Mouse (Mus musculus) kidney, postnatal 10 days (tissue): Measurements from ENCODE around the gene Mettl24.
A peak's percentile ranks its signal among the peaks of the same experiment; 100 is the strongest.

Experiments
- DNase-seq: peaks from one replicate; pipeline ENCODE4 v3.0.0; 2021; ENCODE audit warnings: mixed read lengths

Gene Mettl24

DNA sequence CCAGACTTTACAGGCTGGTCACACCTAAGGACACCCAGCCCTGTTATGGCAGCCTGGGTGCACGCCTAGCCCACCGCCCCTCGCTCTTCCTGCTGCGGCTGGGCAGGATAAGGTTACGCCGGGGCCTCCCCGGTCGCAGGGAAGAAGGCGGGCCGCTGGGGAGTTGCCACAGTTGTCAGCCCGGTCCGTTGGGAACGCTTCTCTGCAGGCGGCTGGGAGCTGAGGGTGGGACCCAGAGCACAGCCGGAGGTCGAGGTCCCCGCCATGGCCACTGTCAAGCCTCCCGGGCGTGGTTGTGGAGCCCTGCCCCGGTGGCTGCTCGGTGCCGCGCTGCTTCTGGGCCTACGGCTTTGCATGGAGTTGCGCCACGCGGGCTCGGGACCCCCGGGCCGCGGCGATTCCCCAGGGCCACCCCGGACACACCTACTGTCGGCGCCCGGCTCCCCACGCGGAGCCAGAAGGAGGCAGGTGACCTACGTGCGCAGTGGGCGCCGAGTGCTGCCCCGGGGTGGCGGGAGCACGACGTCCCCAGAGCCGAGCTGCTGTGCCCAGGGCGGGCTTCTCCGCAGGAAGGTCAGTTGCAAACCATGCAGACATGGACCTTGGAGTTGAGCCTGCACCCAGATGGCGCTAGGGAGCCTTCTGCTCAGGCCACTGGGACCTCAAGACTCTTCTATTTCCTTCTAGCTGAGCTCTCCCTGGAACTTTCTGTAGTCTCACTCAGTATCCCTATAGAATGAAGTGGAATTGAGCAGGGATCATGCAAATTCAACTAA is at the start of gene Mettl24:
Gene Mettl24 (plus strand): TSS at position 191 of the 776 bp plus-strand sequence.
- peak; percentile 92 for DNase-seq

DNA sequence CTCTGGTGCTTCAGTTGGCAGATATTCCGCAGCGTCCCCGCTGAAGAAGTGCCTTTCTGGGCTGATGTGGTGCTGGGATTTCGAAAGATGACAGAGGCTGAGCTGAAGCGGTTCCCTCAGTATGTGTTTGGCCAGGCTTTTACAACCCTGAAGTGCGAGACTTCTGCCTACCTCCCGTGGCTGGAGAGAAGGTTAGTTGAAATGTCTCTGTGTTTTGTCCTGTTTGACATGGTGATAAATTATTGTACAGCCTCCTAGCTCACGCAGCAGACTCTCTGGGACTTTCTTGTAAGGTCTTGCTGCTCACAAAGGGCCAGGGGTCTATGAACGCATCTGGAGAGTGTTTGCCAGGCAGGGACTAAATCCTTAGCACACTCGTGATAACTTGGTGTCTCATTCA is 45.8 kb upstream of the Mettl24 start:
- no peak for DNase-seq

DNA sequence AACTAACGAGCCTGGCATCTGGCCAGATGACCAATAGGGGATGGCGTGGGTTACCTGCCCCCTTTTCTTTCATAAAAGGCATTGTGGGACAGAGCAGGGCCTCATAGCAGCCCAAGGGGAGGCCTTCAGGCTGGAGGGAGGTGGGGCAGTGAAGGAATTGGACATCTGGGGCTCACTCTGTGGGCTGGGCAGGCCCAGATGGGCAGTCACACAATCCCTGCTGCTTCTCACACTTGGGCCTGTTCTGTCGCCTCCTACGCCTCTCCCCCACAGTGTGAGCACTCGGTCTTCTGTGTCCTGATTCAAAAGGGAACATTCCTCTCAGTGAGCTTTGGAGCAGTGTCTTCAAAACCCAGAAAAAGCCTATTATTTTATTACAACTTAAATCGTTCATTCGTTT is 44.8 kb upstream of the Mettl24 start:
- no peak for DNase-seq

DNA sequence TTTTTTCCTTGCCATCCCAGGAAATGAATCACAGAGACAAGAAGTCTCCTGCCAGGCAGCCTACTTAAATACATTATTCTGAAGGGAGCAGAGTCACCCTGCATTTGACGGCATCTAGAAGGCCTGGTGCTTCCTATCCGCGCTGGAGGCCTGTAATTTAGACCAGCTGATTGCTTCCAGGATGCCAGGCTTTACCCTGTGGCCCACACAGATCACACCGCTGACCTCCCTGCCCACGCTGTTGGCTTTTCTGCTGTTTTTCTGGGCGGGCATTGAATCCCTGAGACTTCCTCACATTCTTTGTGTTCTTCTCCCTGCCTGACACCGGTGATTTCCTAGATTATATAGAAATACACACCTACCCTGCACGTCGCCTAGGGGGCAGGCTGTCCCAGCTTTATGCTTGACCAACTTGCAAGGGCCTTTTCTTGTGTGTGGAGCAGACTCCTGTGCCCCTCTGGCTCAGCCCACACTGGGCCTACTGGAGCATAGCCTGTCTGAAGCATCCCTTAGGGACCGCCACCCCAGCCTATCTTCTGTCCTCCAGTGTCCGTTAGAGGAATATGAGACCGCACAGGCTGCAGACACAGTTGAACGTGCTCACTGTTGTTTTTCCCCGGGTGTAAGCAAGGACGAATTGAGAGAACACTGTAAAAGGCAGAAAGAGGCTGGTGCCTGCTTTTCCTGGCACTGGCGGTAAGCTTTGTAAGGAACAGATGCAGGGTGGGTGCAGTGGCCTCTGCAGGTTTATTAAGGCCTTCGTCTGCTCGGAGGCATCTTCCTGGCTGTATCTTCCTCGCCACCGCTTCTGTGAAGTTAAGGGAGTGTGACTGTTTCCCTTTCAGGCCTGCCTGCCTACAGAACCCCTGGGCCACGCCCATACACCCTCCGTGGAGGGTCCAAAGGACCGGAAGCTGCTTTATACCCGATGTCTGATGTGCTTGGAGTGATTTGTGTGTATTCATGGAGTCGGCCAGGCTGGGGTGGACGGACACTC is 44.0 kb upstream of the Mettl24 start:
- DNase-seq: no peak

DNA sequence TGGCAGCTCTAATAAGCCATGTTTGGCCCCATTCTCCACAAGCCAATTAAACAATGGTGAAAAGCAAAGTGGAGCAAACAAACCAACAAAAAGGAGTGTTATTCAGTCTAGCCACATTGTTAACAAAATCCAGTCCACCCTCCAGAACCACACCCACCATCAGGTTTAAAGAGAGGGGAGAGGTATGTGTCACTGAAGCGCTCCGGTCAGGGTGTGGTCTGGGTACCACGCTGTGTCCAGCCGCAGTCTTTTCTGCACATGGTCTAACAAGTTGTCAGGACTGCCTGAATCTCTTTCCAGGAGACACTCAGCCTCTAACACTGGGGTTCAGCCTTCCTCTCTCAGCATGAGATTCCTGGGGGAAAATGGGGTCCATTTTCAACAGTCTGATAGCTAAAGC is 42.7 kb upstream of the Mettl24 start:
- DNase-seq: no peak

DNA sequence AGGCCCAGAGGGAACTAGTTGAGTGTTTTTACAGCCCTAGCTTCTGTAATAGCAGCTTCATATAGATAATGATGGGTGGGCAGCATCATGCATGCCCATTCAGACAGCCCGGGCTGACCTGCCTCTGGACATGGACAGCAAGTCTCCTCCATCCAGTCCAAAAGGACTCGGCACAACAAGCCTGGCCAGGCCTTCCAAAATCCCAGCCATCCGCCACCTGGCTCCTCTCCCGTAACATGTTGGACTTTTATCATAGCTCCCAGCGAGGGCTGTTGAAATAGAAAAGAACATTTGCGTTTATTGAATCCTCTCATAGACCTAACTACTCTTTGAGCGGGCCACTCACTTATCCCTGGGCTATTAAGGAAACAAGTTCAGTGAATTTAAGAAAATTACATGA is 41.2 kb upstream of the Mettl24 start:
- no peak for DNase-seq

DNA sequence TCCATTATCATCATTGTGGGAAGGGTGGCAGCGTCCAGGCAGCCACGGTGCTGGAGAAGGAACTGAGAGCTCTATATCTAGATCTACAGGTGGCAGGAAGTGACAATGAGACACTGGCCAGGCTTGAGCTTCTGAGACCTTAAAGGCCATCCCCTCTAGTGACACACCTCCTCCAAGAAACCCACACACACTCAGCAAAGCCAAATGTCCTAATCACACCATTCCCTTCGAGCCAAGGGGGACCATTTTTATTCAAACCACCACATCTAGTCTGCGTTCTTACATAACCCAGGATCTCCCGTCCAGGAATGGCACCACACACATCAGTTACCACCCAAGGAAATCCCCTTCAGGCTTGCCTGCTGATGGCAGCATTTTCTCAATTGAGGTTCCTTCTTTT is 40.0 kb upstream of the Mettl24 start:
- DNase-seq: no peak

DNA sequence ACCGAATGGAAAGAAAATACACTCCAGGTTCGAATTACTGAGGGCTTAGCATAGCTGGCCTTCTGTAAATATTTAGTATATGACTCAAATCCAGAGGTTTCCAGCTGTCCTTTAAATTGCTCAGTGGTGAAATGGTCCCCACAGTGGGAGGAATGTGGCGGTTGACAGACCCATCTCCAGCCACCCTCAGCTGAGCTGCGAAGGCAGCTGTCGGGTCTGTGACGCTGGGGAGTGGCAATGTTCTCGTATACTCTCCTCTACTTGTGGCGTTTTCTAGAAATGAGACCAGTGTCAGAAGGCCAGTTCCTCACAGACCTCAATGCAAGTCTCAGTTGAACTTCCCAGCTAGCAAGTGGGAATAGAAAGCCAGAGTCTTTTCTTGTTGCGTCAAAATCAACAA is 38.6 kb upstream of the Mettl24 start:
- no peak for DNase-seq

DNA sequence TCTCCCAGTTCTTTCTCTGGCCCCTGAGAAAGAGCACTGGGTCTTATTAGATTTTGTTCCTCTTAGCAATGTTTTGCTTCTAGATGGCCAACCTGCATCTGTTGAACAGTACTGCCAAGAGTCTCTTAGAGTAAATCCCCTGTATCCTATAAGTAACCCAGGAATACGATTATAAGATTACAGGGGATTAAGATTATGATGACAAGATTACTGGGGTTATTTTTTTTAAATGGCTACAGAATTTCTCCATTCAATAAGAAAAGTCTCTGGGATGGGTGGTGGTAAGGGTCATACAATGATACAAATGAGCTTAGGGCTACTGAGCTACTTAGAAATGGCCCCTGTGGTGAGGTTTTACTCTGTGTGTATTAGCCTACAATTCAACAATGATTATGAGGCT is 37.7 kb upstream of the Mettl24 start:
- DNase-seq: no peak

DNA sequence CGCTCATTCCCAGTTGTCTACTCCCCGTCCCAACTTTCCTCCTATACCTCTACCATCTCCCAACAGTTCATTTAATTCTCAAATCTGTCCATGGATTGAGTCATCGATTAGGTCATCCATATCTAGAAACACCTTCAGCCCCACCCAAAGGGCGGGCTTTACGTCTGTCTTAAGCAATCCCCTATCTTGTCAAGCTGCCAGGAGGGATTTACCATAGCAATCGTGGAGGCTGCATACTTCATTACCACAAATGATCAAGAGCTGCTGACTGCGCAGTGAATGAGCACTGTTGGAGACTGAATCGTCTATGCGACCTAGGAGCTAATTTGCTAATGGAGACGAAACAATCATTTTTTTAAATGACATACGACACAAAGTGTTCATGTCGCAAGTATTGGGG is 34.3 kb upstream of the Mettl24 start:
- no peak for DNase-seq

DNA sequence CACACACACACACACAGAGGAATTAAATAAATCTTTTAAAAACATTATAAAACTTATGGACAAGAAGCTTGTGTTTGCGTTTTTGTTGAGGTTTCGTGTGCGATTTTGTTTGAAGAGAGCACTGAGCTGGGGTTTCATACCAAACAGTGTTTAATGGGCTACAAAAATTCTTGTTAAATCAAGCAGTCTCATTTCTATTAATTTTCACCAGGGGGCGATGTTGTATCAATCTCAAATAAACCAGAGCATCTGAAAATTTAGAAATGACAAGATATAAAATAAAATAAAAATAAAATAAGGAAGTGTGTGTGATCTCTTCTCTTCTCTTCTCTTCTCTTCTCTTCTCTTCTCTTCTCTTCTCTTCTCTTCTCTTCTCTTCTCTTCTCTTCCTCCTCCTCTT is 33.4 kb upstream of the Mettl24 start:
- no peak for DNase-seq

DNA sequence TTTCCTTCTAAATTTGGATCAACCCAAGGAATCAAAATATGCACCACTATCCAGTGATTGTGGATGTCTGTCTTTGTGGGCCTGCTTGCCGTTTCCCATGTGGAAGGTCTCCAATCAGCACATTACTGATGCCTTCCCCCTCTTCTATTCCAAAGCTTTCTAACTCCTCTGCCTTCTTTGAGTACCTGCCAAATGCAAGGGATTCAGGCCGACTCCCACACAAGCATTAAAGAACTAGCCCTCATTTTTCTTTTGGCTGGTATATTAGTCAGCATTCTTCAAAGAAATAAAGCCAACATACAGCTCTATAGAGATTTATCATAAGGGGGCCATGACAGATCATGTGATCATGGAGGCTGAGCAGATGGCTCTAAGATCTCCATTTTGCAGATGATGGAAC is 31.4 kb upstream of the Mettl24 start:
- no peak for DNase-seq

DNA sequence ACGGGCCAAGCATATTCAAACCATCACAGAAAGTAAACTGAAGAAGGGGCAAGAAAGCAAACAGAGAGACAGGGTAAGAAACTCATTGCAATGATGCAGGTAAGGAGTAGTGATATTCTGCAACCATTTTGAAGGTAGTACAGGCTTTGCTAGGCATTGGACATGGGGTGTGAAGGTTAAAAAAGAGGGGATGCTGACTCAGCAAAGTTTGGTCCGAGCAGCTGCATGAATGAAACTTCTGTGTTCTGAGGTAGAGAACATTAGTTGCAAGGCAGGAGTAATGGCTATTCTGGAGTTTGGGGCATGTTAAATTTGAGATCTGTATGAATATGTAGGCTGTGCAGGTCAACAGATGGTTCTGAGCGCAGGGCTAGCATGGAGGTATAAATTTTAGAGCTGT is 17.8 kb upstream of the Mettl24 start:
- DNase-seq: no peak

DNA sequence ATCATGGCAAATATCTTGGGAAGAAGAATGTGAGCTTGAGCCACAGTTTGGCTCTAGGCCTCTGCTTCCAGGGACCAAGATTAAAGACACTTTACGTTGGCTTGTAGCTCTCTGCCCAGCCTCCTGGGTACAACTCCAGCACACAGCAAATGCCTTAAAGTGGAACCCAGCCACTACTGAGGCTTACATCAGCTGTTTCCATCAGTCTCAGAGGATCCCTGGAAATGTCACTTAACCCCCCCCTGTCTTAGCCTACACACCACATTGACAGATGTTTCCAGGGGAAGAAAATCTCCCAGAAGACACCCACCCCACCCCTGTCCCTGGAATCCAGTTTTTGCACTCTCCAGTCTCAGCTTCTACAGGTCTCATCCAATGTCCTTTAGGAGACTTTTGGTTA is 16.1 kb upstream of the Mettl24 start:
- no peak for DNase-seq

DNA sequence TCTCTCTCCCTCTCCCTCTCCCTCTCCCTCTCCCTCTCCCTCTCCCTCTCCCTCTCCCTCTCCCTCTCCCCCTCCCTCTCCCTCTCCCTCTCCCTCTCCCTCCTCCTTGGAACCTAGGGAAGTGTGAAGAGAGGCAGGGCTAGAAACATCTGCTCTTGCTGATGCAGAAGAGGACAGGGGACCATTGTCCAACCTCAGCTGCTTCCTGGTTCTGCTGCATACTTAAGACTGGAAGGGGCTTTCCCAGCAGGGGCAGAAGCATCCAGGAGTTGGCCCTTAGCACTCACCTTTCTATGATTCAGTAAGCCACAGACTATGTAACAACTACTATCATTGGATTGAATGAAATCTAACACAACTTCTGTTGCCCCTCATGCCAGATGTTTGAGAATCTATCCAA is 14.4 kb upstream of the Mettl24 start:
- DNase-seq: no peak

DNA sequence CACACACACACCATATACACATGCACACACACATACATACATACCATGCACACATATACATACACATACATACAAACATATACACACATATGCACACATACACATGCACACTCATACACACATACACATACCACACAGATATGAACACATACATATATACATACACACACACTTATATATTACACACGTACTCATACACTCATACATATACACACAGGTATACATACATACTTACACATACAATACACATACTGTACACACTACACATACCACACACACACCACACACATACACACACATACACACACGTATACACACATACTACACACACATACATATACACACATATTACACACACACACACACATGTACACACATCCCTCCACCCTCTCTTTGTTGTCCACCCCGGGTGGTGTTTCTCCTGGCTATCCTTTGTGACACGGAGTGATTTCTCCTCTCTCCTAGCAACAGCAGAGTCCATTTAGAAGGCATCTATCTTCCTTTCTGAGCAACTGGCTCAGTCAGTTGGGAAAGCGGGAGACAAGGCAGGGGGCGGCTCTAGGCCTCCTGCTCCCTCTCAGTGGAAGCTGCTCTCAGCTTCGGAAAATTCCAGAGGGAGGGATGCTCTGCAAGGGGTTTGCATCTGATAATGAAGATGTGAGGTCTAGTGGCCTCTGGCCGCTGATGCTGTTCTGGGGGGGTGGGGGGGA is 10.3 kb upstream of the Mettl24 start:
- no peak for DNase-seq

DNA sequence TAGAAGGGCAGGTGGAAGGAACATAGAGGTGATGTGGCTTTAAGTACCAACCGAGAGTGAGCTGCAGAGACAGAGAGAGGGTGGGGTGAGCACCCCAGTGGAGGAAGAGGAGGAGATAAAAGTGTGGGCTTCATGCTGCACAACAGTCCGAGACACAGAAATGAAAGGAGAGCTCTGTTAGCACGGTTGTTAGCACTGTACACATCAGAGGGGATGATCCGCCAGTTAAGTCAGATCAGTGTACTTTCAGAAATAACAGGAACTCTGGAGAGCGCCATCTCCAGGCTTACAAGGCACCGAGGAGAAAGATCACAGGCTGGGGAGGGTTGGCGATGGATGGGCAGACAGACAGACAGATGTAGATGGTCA is 9.8 kb upstream of the Mettl24 start:
- no peak for DNase-seq

DNA sequence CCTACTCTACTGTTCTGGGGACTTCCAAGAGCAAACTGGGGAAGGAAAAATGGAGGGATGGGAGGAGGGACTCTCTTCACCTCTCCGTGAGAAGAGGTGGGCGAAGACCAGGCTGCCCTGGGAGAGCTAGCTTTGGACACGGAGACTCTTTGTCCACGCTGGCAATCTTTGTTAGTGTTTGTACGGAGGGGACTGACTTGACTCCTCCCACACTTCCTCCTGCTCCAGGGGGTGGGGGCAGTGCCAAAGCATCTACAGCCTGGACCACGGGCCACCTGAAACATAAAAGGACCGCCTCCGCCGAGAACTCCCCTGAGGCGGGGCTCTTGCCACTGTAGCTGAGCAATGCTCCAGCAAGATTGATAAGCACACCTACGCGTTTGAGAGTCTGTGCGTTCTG is 8.9 kb upstream of the Mettl24 start:
- peak; percentile 12 for DNase-seq

DNA sequence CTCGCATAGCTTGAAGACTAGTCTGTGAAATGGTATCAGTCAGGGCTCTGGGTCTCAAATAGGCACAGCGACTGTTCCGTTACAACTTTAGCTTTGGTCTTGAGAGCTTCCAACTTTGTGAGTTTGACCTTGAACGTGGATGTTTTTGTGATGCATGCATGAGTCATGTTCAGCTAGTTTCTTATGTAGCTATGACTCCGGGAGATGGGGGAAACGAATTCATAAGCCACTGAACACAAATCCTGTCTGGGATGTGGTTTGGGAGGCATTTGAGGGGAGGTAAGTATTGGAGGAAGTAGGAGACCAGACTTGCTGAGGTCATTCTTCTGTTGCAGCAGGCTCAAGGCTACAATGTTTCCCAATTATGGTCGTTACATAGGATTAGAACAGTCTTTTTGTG is 7.2 kb upstream of the Mettl24 start:
- DNase-seq: no peak

DNA sequence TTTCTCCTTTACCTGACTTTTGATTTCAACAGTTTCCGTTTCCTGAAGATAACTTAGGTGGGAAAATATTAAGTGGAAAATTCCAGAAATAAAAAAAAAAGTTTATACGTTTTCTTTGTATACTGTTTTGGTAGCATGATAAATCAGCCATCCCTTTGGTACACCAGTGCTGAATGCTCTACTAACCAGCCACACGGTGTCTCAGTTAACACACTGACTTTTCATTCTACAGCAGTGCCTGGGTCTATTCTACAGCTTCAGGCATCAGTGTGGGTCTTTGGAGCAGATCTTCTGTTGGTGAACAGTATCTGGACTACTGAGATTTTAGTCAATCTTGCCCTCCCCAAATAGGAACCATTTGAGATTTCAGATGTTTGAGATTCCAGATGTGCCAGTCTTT is 4.6 kb upstream of the Mettl24 start:
- DNase-seq: no peak

DNA sequence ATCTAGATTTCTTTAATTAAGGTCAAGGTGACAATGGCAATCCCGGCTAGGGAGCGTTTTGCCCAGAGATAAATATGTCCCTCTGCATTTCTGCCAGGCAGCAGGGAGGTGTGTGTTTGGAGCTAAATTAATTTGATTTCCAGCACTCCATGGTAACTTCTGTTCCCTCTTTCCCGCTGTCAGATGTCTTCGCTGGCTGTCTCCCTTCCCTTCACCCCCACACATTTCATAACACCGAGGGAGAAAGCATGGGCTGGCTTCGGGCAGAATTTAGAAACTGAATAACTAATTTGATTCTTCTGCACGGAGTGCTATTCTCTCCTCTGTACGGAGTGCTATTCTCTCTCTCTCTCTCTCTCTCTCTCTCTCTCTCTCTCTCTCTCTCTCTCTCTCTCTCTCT is 612 bp upstream of the Mettl24 start:
- peak; percentile 12 for DNase-seq

DNA sequence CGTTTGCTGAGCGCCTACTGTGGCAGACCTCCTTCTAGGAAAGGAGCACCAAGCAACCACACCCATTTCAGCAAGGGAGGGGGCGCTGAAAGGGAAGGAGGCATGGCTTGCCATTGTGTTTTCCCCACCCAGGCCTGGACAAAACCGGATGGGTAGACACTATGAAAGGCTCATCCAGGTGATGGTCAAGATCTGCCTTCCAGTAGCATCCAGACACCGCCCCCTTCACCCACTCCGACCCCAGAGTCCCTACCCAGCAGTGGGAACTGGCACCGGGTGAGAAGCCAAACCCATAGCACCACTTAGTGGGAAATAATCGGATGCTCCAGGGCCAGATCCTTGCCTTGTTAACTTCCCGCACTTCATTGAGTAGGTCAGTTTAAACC is 779 bp downstream of the Mettl24 start:
- DNase-seq: peak; percentile 18

DNA sequence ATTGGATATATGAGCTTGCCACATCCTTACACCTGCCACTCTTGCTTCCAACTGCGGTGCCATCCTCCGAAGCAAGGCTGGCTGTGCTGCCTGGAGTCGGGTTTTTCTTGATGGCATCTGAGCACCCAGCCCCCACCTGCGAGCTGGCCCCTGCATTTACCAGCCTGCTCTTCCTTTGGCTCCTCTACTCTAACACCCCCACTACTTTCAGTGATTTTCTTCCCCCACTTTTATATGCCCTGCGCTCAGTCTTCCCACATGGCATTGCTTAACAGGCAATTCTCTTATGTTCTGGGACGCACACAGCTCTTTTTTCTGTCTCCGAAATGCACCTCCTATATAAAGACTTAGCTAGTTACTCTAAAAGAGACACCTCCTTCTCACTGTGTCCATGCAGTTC is 1.2 kb downstream of the Mettl24 start:
- no peak for DNase-seq

DNA sequence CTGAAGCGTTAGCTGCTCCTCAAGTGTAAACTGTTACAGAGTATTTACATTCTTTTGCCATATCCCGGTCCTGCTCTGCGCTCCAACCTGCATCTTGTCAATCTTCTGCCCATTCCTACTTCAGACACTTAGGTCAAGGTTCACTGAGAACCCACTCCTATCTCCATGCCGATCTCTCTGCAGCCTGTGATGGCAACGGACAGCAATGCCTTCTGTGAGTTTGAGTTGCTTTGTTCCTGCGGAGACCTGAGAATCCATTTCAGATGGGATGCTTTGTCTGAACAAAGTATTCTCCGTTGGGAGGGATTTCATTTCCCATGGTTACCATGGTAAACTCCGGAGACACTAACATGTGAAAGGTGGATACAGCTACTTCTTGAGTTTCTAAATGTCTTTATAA is 2.6 kb downstream of the Mettl24 start:
- no peak for DNase-seq
